Mouse (Mus musculus) NIH3T3 (cell line): ENCODE measurements at regions not wholly inside any gene's neighbourhood (a gene's known extent, or its start where the extent isn't known, plus 50 kb on each side); places are given as distances from the start of the nearest gene placed in this dataset.

Experiments used
- DNase-seq: peaks from one replicate; pipeline ENCODE4 v3.0.0-alpha.2; 2012; ENCODE audit warnings: low read depth

- DNase-seq = peak; percentile 80
Observed at GRCm38 (mm10) chrX:13344701-13345100, 63.9 kb downstream of the Ddx3x start.

- DNase-seq = no peak
Observed at GRCm38 (mm10) chrX:13345126-13345525, 64.4 kb downstream of the Ddx3x start.

DNA sequence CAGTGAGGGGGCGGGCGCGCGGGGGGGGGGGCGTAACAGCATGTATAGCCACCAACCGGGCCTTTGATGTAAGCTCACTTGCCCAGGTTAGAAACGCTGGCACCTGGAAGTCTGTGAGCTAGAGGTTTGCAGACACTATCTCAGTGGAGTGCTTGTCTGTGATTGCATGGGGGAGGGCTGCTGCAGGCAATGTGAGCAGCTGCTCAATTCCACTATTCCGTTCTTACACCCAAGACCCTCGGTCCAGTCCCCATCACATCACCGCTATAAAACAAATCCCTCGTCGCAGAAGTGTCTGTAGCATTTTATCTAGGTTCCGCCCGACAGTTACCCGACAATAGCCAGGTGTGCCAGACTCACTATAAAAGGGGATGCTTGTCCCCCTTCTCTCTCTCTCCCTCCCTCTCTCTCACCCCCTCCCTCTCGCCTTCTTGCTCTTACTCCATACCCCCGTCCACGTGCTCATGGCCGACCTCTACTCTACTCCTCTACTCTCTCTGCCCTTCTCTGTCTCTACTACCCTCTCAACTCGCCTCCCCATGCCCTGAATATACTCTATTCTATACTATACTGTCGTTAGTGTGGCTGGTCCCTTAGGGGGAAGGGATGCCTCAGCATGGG, 65.4 kb downstream of the Ddx3x start:
- DNase-seq = no peak

DNA sequence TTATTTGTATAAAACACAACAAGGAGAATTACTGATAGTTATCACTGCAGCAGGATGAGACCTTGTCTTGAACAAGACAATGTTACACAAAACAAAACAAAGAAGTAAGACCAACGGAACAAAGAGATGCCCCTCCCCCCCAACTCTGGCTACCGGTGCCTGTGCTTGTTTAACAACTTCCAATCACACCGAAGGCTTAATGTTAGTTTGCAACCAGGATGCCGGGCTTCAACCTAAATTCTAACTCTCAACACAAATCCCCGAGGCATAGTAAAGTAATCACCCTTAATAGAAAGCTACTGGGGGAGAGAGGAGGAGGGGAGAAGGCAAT, 65.9 kb downstream of the Ddx3x start:
- no peak for DNase-seq

GRCm38 (mm10) chrX:13347027-13347840, 66.5 kb downstream of the Ddx3x start:
- DNase-seq = peak; percentile 87

DNA sequence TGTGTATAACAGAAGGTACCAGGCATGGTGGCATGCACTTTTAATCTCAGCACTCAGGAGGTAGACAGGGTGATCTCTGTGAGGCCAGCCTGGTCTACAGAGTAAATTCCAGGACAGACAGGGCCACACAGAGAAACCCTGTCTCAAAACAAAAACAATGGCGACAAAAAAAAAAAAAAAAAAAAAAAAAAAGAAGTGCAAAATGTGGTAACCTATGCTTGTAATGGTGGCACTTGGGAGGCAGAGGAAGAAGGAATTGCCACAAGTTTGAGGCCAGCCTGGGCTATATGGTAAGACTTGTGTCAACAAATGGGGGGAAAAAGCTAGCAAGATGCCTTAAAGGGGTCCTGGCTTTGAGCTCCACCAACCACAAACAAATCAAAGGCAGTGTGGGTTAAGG, 67.6 kb downstream of the Ddx3x start:
- DNase-seq = no peak

DNA sequence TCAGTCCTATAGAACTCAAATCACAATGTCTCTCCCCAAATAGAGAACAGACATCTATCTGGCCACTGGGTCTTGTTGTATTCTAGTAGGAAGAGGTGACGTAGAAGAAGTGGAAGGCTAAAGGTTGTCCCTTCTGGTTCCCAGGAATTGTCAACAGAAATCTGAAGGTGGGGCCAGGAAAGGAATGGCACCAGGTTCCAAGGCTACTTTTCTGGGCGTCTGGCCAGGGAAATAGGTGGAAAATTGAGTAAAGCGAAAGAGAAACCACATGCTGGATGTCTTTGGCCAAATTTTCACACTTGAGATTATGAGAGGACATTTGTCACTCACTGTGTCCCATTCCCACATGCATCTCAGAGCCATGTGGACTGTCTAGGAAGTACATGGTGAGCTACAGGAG, 69.7 kb downstream of the Ddx3x start:
- no peak for DNase-seq

DNA sequence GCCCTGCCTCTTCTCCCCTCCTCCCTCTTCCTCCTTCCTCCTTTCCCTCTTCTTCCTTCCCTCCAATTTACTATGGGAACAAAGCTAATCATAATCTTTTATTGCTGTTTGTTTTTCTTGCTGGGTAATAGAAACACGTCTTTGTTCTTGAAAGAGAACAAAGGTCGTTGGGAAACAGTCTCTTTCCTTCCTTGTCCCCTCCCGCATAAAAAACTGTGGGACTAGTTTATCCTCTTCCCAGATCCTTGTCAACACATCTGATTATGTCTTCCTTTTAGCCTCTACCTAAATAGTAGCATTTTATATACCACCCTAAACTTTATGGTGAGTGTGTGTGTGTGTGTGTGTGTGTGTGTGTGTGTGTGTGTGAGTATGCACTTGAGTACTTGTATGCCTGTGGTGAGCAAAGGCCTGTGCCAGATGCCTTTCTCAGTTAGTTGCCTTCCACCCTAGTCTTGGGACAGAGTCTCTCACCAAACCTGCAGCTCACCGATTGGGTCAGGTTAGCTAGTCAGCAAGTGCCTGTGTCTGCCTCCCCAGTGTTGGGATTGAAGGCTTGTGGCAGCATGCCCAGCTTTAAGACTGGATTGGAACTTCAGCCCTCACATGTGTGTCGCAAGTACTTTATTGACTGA, 76.5 kb downstream of the Ddx3x start:
- DNase-seq = no peak

DNA sequence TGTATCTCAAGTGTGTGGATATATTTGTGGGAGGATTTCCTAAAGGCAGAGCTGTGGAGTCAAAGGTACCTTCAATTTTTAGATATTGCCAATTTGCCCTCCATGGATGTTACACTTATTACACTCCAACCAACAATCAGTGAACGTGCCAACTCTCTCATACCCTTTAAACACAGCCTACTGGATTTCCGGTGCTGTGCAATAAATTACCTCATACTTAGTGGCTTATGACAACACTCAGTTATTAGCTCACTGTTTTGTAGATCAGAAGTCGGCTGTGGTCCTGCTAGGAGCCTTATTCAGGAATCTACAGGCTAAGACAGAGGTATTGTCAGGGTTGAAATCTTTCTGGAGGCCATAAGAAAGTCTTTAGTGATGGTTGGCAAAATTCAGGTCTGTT, 77.2 kb downstream of the Ddx3x start:
- DNase-seq = no peak

DNA sequence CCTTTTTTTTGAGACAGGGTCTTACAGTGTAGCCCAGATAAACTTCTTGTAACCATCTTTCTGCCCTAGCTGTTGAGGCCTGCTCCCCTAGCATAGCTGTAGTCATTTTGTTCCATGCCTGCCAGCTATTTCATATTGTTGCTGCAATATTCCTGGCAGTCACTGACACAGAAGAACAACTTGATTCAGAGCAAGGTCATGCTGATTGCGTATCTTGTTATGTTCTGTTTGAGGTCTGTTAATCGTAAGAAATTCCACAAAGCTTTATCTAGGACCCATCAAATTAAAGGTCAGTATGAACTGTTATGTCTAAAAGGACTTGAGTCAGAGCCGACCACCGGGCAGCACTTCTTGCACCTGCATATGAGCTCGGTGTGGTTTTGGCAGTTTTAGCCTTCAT, 79.7 kb downstream of the Ddx3x start:
- DNase-seq = peak; percentile 5

GRCm38 (mm10) chrX:13370319-13370718, 89.5 kb downstream of the Ddx3x start:
- no peak for DNase-seq

GRCm38 (mm10) chrX:13372752-13373151, 92.0 kb downstream of the Ddx3x start:
- no peak for DNase-seq

DNA sequence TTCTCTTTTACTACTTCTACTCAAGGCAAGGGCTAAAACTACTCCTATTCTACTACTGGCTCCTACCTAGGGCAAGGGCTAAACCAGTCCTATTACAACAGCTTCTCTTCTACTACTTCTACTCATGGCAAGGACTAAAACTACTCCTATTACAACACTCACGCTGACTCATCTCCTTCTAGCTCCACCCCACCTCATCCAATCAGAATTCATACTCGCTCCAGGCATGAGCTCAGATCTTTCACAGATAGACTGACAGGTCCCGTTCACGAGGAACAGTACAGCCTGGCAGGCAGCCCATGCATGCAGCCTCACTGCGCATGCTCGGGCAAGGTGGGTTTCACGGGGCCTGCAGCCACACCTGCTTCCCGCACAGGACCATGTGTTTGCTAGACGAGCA, 79.6 kb upstream of the Nyx start:
- peak; percentile 59 for DNase-seq

GRCm38 (mm10) chrX:13398466-13398865, 67.4 kb upstream of the Nyx start:
- DNase-seq = peak; percentile 82

DNA sequence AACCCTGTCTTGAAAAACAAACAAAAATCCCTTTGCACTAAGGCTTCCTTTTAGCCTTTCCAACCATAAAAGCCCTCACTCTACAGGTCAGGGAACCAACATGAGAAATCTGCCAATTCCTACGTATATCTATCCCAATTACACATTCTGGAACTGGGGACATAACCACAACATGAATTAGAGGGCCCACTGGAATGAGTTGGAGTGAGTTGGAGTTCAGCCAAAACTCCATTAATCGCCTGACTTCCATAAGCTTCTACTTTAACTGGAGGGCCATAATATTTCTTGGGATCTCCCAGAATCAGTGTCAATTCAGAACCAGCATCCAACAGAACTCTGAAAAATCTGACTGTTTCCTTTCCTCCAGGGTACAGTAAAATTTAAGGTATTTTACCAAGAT, 53.2 kb upstream of the Nyx start:
- peak; percentile 20 for DNase-seq

DNA sequence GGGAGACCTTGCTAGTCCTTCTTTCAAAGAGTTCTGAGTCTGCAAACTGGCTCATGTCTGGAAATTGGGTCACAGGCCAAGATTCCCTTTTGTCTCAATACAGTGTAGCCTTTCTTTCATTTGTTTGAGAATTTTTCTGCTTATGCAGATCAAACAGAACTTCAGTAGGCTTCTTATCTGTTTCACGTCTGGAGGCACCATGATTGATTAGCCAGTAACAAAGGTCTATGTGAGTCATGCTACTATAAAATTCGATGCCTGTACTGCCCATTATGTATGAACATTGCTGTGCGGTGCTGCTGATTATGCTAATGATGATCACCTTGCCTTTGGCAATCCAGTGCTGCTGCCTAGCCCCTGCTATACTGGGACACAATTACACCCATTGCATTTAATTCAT, 52.8 kb upstream of the Nyx start:
- DNase-seq = no peak
